Mouse (Mus musculus) bone marrow macrophage, adult 2 months (primary cell): ENCODE measurements around the gene Sall1. TPM values are rescaled to one million over a fixed set of nuclear protein-coding genes. Genes with fewer than 3 reads are reported as not detected.

Source experiments
- H3K27ac ChIP-seq: 2 replicates; pipeline ENCODE4 v1.5.1; 2012; ENCODE audit warnings: low read depth, low read length; ENCODE audit not compliant: insufficient read depth
- H3K4me1 ChIP-seq: 2 replicates; pipeline ENCODE4 v1.6.1; 2012; ENCODE audit warnings: low read length; ENCODE audit not compliant: control insufficient read depth, insufficient read depth
- H3K4me3 ChIP-seq: 2 replicates; pipeline ENCODE4 v1.5.1; 2012; ENCODE audit warnings: mild to moderate bottlenecking, low read length, moderate library complexity; ENCODE audit not compliant: insufficient read depth
- CTCF ChIP-seq: IDR thresholded peaks from 2 replicates; pipeline ENCODE4 v1.5.1; 2012; ENCODE audit warnings: low read depth, mild to moderate bottlenecking, low read length, moderate library complexity
- POLR2A ChIP-seq: IDR thresholded peaks from 2 replicates; pipeline ENCODE4 v1.6.1; 2012; ENCODE audit warnings: mild to moderate bottlenecking, low read depth, low read length, borderline replicate concordance
- polyA plus RNA-seq: library from polyadenylated mRNA; stranded (reverse); fragments of >200 nt; gene quantifications from 2 replicates; pipeline ENCODE4 v1.2.4, GENCODE M21; 2012; ENCODE audit not compliant: missing spikeins, insufficient read depth, insufficient read length

Gene Sall1
- polyA plus RNA-seq, 1 experiment: not detected

DNA sequence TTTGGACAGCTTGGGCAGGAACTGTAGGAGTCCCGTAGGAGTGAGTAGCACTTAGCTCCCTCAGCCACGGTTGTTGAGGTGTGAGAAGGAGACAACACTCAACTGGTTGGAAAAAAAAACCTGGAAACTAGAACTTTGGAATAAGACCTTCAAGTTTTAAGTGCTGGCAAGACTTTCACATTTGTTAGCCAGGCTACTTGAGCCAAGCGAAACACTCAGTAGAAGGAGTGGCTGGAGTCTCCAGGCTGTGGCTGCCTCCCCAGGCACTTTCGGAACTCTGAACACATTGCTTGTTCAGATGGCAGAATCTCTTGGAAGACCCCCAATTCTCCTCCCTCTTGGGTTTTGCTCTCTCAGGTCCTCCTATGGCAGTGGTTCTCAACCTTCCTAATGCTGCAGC is 26.1 kb downstream of the Sall1 start:
- no peak overlapping the region for H3K4me3 ChIP-seq
- no peaks in the 10 kb centered on the region for H3K4me1 ChIP-seq
- TF ChIP-seq CTCF: no peak
- TF ChIP-seq POLR2A: no peak
- no peak overlapping the region for H3K27ac ChIP-seq

DNA sequence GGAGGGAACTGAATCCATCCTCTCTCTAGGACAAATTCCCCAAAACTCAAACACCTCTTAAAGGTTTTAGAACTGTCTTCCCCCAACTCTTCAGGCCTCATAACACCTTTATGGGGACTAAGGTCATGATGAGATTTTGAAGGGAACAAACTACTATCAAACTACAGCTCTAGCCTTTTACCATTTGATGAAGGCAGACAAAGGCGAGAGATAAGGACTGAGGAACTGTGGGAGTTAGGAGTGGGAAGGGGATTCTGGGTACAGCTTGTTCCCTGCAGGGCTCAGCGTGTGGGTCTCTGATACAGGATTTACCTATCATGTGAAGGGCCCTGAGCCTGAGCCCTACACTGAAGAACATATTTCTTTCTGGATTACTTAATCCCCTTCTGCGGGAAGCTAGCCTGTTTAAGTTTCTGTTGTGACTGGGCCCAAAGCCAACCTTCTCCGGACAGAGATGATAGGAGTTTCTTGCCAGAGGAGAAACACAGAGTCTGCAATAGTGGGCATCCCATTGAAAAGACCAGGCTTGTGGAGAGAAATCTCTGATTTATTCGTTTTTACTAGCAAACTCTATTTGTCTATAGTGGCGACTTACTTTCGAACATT is 27.4 kb downstream of the Sall1 start:
- no peak overlapping the region for H3K27ac ChIP-seq
- no peak for TF ChIP-seq CTCF
- TF ChIP-seq POLR2A: no peak
- no peaks in the 10 kb centered on the region for H3K4me1 ChIP-seq

DNA sequence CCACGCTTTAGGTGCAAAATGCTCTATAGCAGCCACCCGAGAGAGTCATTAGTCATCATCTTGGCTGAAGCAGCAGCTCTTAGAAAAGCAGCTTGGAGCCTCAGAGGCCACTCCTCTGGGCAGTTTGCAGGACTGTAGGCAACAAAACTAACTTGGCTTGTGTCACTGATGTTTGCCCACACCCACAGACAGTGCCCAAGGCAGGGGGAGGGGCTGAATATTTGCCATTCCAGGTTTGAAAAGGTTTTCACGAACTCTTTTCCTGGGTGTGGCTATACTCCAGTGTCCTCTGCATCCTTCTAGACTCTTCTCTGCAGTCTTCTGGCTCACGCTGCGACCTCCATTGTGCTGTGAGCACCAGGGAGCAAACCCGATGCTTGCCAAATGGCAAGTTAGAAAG is 28.4 kb downstream of the Sall1 start:
- TF ChIP-seq CTCF: no peak
- TF ChIP-seq POLR2A: no peak
- Histone ChIP-seq H3K4me1 (no peaks in the 10 kb centered on the region), H3K27ac (no peak overlapping the region), H3K4me3 (no peak overlapping the region)

More for the DNA sequence above, 27.4 kb downstream of the Sall1 start:
- H3K4me3 ChIP-seq: no peak overlapping the region

GRCm38 (mm10) chr8:89012853-89013534 is 31.0 kb downstream of the Sall1 start:
- TF ChIP-seq POLR2A (no peak), CTCF (no peak)
- Histone ChIP-seq H3K4me3 (no peak overlapping the region), H3K27ac (no peak overlapping the region), H3K4me1 (no peaks in the 10 kb centered on the region)

DNA sequence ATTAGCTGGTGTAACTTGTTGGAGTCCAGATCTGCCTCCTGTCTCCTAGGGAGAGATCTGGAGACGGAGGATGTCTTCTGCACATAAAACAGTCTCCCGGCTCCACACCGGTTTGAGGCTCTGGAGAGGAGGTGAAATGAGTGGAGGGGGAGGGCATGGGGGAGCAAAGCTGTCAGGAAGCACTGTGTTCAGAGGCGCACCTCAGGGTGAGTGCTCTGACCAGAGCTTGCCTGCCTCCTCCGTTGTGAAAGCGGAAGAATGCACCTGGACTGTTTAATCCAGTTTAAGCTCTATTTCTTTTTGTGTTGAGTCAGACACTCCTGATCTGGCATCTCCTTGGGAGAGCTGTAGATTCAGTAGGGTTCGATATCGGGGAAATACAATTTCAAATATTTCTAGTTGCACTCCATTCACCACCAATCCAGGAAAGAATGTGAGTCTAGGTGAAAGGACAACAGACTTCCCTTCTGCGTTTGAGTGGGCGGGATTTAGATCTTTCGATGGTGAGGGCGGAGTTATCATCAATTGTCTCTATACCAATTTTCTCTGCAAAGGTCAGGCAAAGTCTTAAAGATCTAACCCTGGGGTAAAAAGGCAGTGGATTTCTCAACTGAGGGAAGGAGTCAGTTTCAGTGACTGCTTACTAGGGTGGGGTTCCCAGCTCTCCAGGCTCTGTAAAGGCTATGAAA is 31.8 kb downstream of the Sall1 start:
- no peak overlapping the region for H3K27ac ChIP-seq
- H3K4me1 ChIP-seq: no peaks in the 10 kb centered on the region
- no peak overlapping the region for H3K4me3 ChIP-seq
- no peak for TF ChIP-seq CTCF
- no peak for TF ChIP-seq POLR2A

DNA sequence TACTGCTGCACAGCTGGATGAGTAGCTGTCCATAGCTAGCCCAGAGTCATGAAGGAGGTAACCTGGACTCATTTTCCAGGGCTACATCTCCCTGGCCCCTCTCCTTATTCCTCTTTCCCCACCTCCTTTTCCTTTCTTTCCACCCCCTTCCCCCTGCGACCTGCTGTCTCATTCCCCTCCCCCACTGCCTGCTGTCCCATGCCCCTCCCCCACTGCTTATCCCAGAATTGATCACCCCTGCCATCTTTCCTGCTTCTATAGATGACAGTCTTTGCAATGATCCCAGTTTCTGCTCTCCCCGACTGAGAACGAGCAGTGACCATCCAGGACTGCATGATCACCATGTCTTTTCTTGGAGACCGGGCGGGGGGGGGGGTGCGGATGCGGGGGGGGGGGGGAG is 35.2 kb downstream of the Sall1 start:
- no peak overlapping the region for H3K4me3 ChIP-seq

DNA sequence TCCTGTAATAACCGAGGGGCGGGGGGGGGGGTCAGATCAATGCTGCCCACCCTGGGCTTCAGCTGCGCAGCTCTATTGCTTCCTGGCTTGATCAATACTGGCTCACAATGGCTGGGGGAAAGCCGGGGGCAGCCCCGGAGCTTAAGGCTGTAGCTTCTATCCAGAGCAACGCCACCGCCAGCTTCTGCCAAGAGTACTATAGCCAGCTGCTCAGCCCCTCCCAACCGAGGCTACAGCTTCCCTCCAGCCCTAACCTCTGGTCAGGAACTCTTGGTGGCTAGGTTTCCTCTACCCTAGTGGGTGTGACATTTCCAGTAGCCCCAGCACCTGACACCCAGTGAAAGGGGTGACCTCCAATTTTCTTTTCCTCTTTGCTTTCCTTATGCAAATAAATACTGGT is 36.8 kb downstream of the Sall1 start:
- Histone ChIP-seq H3K4me1 (no peaks in the 10 kb centered on the region), H3K4me3 (no peak overlapping the region), H3K27ac (no peak overlapping the region)
- no peak for TF ChIP-seq POLR2A
- TF ChIP-seq CTCF: no peak

More for the DNA sequence above, 35.2 kb downstream of the Sall1 start:
- Histone ChIP-seq H3K4me1 (no peaks in the 10 kb centered on the region), H3K27ac (no peak overlapping the region)
- TF ChIP-seq CTCF: no peak
- no peak for TF ChIP-seq POLR2A

GRCm38 (mm10) chr8:89006426-89006825 is 37.5 kb downstream of the Sall1 start:
- no peak overlapping the region for H3K4me3 ChIP-seq
- H3K4me1 ChIP-seq: no peaks in the 10 kb centered on the region
- TF ChIP-seq POLR2A (no peak), CTCF (no peak)
- H3K27ac ChIP-seq: no peak overlapping the region

GRCm38 (mm10) chr8:89005797-89006196 is 38.2 kb downstream of the Sall1 start:
- H3K4me3 ChIP-seq: no peak overlapping the region
- H3K4me1 ChIP-seq: no peaks in the 10 kb centered on the region
- TF ChIP-seq POLR2A (no peak), CTCF (no peak)

DNA sequence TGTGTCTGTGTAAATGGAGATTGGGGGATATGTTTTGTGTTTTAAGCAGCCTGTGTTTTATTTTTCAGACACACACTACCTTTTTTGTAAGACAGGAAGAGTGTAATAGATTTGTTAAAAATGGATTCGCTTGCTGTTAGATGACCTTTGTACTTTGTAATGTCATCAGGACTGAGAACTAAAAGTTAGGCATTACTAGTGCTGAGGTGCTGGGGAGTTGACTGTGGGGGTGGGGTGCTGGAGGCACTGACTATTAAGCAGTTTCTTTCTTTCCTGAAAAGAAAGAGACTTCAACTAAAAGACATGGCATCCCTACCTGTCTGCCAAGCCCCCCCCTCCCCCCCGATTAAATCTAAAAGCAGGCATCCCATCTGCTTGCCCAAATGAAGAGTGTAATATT is 39.9 kb downstream of the Sall1 start:
- Histone ChIP-seq H3K27ac (no peak overlapping the region), H3K4me1 (no peaks in the 10 kb centered on the region), H3K4me3 (no peak overlapping the region)
- TF ChIP-seq CTCF (no peak), POLR2A (no peak)

More at GRCm38 (mm10) chr8:89005797-89006196, 38.2 kb downstream of the Sall1 start:
- no peak overlapping the region for H3K27ac ChIP-seq
